Mouse (Mus musculus): ENCODE measurements around the gene Rrad. TPM values are rescaled to one million over a fixed set of nuclear protein-coding genes. Genes with fewer than 3 reads are reported as not detected.
"Not testable (repeated sequence)": the region's sequence is repeated elsewhere in the genome, so short reads cannot be mapped to it uniquely, and the experiment has no call there.

Gene Rrad
- polyA plus RNA-seq (2016; fragmentation: Nextera tagmentation; extraction: Ambion mirVana): 0.79 and 1.2 TPM in 2 replicates

DNA sequence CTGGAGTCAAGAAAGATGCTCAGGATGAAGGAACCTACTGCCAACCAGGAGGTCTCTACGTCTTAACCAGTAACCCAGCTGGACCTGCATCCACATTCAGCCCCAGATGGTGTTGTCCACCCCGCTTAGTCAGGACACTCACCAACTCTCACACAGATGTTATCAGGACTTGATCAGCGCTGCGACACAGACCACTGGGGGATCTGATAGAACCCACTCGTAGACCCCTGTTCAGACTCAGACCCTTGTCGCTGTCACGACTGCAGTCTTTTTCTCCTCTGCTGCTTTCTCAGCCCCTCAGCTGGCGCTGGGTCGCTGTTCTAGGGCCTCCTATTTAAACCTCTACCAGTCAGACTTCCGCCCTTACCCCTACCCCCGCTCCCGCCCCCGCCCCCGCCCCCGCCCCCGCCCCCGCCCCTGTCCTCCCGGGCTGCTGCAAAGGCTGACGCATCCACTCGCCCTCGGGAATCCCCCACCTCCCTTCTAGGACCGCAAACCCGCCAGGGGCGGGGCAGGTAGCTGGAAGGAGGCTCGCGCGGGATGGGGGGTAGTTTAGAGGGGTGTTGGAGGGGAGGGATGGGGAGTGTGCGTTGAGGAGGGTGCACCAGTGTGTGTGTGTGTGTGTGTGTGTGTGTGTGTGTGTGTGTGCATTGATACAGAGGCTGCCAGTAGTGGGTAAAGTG lies at the start of gene Rrad:
Gene Rrad (minus strand): TSS at position 347 of the 683 bp plus-strand sequence.
- Histone ChIP-seq H3K36me3 (peaks cover 5% of the 10 kb centered on the region), H3K9ac (no peak within 1 kb of the TSS; the same call in 1 of the 2 replicates), H3K4me1 (peaks cover 22% of the 10 kb centered on the region), H3K9me3 (replicated peaks) (no peaks in the 10 kb centered on the region), H3K27ac (no peak within 1 kb of the TSS), H3K4me2 (peak within 1 kb of the TSS; percentile 62), H3K27me3 (replicated peaks) (peaks cover 37% of the 10 kb centered on the region), H3K4me3 (peak within 1 kb of the TSS; percentile 38)
- peak; percentile 22; the same call in 1 of the 2 replicates for ATAC-seq
- WGBS (ENCODE audit: insufficient replicate concordance): 2% methylated on average over 26 of the region's 28 CpGs

DNA sequence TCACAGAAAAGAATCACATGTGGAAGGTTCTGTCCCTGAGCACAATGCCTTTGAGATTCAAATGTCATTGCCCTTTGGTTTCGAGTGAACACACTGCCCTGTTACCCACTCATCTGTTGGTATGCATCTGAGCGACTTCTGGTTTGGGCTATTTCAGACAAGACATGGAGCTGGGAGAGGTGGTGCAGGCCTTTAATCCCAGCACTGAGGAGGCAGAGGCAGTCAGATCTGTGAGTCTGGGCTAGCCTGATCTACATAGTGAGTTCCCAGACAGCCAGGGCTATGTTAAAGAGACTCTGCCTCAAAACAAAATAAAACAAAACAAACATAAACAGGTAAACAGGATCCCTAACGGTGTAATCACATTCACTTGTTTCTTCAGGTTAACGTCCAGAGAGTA lies 24.5 kb upstream of the Rrad start:
- H3K9me3 ChIP-seq (replicated peaks): no peaks in the 10 kb centered on the region
- H3K9ac ChIP-seq: no peak overlapping the region
- H3K27me3 ChIP-seq (replicated peaks): no peaks in the 10 kb centered on the region; the same call in 1 of the 2 replicates
- H3K4me1 ChIP-seq: no peaks in the 10 kb centered on the region
- H3K4me3 ChIP-seq: no peak overlapping the region
- no peaks in the 10 kb centered on the region for H3K36me3 ChIP-seq
- WGBS (ENCODE audit: insufficient replicate concordance): 66% methylated on average over 4 of the region's 4 CpGs
- no peak for ATAC-seq
- H3K27ac ChIP-seq: no peak overlapping the region
- no peak overlapping the region for H3K4me2 ChIP-seq

GRCm38 (mm10) chr8:104654984-104655383 lies 23.9 kb upstream of the Rrad start:
- H3K4me2 ChIP-seq: no peak overlapping the region
- peak; percentile 44; the same call in 1 of the 2 replicates for ATAC-seq
- 5% methylated on average over 3 of the region's 3 CpGs for WGBS (ENCODE audit: insufficient replicate concordance)

DNA sequence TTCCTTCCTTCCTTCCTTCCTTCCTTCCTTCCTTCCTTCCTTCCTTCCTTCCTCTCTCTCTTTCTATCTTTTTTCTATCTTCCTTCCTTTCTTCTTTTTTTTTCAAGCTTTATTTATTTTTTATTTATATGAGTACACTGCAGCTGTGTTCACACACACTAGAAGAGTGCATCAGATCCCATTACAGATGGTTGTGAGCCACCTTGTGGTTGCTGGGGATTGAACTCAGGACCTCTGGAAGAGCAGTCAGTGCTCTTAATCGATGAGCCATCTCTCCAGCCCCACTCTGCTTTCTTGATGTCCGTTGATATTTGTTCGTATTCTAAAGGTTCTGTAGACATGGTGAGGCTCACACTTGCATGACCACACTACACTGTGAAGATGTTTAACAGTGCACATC lies 13.1 kb upstream of the Rrad start:
- not testable (repeated sequence) for ATAC-seq; H3K27ac ChIP-seq; H3K9ac ChIP-seq; H3K9me3 ChIP-seq (replicated peaks); H3K4me3 ChIP-seq; H3K36me3 ChIP-seq; H3K4me2 ChIP-seq; H3K27me3 ChIP-seq (replicated peaks)
- WGBS (ENCODE audit: insufficient replicate concordance): 51% methylated on average over 3 of the region's 3 CpGs
- H3K4me1 ChIP-seq: peaks cover 29% of the 10 kb centered on the region

More at GRCm38 (mm10) chr8:104654984-104655383, 23.9 kb upstream of the Rrad start:
- Histone ChIP-seq H3K27me3 (replicated peaks) (no peaks in the 10 kb centered on the region; the same call in 1 of the 2 replicates), H3K9me3 (replicated peaks) (no peaks in the 10 kb centered on the region), H3K4me3 (no peak overlapping the region), H3K4me1 (no peaks in the 10 kb centered on the region), H3K27ac (no peak overlapping the region), H3K9ac (no peak overlapping the region), H3K36me3 (no peaks in the 10 kb centered on the region)

DNA sequence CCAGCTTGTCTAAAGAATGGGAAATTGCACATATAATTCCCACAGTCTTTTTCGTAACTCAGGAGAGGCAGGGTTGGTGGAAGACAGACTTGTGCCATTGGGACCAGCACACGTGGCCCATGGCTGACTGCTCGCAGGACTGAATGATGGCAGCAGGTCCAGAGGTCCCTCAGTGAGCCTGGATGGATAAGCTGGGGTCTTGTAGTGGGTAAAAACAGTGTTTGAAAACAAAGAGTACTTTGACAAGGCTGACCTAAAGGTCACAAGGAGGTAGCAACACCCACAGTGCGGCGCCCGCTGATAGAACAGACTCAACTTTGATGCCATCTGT lies 11.2 kb upstream of the Rrad start:
- Histone ChIP-seq H3K9ac (peak overlapping the region; percentile 82), H3K4me2 (peak overlapping the region; percentile 89), H3K36me3 (peaks cover 27% of the 10 kb centered on the region), H3K27me3 (replicated peaks) (no peaks in the 10 kb centered on the region), H3K4me1 (peaks cover 35% of the 10 kb centered on the region), H3K4me3 (peak overlapping the region; percentile 89), H3K9me3 (replicated peaks) (no peaks in the 10 kb centered on the region), H3K27ac (peak overlapping the region; percentile 42)
- 83% methylated on average over 6 of the region's 6 CpGs for WGBS (ENCODE audit: insufficient replicate concordance)
- no peak for ATAC-seq

- Histone ChIP-seq H3K27ac (peak within 1 kb of the TSS; percentile 42), H3K27me3 (replicated peaks) (no peaks in the 10 kb centered on the region), H3K4me1 (peaks cover 35% of the 10 kb centered on the region), H3K9me3 (replicated peaks) (no peaks in the 10 kb centered on the region), H3K4me2 (peak within 1 kb of the TSS; percentile 89), H3K36me3 (peaks cover 27% of the 10 kb centered on the region), H3K4me3 (peak within 1 kb of the TSS; percentile 89), H3K9ac (peak within 1 kb of the TSS; percentile 82)
- peak; percentile 94 for ATAC-seq
- under 1% methylated on average over 66 of the region's 66 CpGs for WGBS (ENCODE audit: insufficient replicate concordance)
Measured at GRCm38 (mm10) chr8:104641426-104642323, 10.5 kb upstream of the Rrad start, which contains the start of gene Ciao2b. Ciao2b (minus strand) TSS chr8:104641965.

- Histone ChIP-seq H3K9me3 (replicated peaks) (no peaks in the 10 kb centered on the region), H3K4me3 (peak overlapping the region; percentile 89), H3K9ac (peak overlapping the region; percentile 82), H3K4me2 (peak overlapping the region; percentile 89), H3K27me3 (replicated peaks) (no peaks in the 10 kb centered on the region), H3K4me1 (peaks cover 35% of the 10 kb centered on the region), H3K36me3 (peaks cover 27% of the 10 kb centered on the region), H3K27ac (peak overlapping the region; percentile 42)
- WGBS (ENCODE audit: insufficient replicate concordance): 6% methylated on average over 25 of the region's 25 CpGs
- peak; percentile 1; the same call in 1 of the 2 replicates for ATAC-seq
Measured at GRCm38 (mm10) chr8:104640831-104641370, 9.8 kb upstream of the Rrad start.

DNA sequence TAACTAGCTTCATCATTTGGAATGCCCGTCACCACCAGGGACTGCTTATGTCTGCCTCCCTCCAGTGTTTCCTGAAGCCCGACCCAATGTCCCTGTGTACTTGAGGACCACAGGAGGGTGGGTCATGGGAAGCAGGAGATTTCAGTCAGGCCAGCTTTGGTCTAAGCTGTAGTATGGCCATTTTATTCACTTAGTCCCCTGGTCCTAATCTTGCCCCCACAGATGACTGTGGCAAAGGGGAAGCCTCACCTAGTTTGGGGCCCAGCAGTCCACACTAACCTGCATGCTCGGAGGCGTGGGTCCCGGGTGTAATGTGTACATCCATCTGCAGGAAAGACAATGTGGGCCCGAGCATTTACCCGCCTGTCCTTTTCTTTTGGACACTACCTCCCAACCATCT lies 9.1 kb upstream of the Rrad start:
- ATAC-seq: no peak
- Histone ChIP-seq H3K9me3 (replicated peaks) (no peaks in the 10 kb centered on the region), H3K27ac (no peak overlapping the region), H3K4me1 (peaks cover 35% of the 10 kb centered on the region), H3K4me2 (peak overlapping the region; percentile 89), H3K27me3 (replicated peaks) (no peaks in the 10 kb centered on the region), H3K36me3 (peaks cover 31% of the 10 kb centered on the region), H3K4me3 (peak overlapping the region; percentile 89), H3K9ac (peak overlapping the region; percentile 82)
- WGBS (ENCODE audit: insufficient replicate concordance): 70% methylated on average over 7 of the region's 7 CpGs

- no peak overlapping the region for H3K27ac ChIP-seq
- ATAC-seq: no peak
- no peaks in the 10 kb centered on the region for H3K27me3 ChIP-seq (replicated peaks)
- 75% methylated on average over 6 of the region's 6 CpGs for WGBS (ENCODE audit: insufficient replicate concordance)
- peaks cover 32% of the 10 kb centered on the region for H3K36me3 ChIP-seq
- H3K4me2 ChIP-seq: no peak overlapping the region
- H3K9me3 ChIP-seq (replicated peaks): no peaks in the 10 kb centered on the region
- no peak overlapping the region for H3K4me3 ChIP-seq
- peaks cover 35% of the 10 kb centered on the region for H3K4me1 ChIP-seq
- H3K9ac ChIP-seq: no peak overlapping the region
Measured at GRCm38 (mm10) chr8:104638010-104638409, 6.9 kb upstream of the Rrad start.

DNA sequence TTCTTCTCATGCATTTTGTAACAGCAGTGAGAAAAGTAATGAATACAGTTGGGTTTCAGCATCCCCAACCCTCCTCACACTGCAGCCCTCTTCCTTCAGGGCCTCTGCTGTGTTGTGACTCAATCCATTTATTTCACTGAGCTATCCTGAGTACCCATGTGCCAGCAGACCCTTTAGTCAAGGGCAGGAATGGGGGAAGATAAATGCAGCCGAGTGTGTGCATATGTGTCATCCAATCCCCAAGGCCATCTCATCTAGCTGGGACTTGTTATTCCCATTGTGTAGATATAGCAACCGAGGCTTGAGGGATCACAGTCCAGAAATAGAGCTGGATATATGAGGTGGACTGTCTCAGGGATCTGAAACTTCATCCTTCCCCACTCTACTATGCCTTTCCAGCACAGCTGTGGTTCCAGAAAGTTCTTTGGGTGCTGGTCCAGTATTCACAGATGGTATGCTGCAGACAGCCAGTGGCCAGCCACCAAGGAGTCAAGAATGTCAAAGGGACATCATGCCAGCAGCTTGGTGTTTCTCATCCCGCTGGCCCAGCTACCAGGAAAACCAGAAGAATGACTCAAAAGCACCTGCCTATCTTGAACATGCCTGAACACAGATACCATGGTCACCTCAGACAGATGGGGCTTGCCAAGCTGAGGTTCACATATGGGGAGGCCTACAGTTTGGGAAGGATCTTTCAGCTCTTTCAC lies 4.0 kb upstream of the Rrad start:
- no peaks in the 10 kb centered on the region for H3K9me3 ChIP-seq (replicated peaks)
- H3K4me2 ChIP-seq: no peak overlapping the region
- H3K9ac ChIP-seq: no peak overlapping the region
- WGBS (ENCODE audit: insufficient replicate concordance): 66% methylated on average over 3 of the region's 3 CpGs
- peaks cover 25% of the 10 kb centered on the region for H3K27me3 ChIP-seq (replicated peaks)
- ATAC-seq: no peak
- peaks cover 32% of the 10 kb centered on the region for H3K36me3 ChIP-seq
- no peak overlapping the region for H3K27ac ChIP-seq
- H3K4me3 ChIP-seq: no peak overlapping the region
- H3K4me1 ChIP-seq: peaks cover 28% of the 10 kb centered on the region

GRCm38 (mm10) chr8:104633156-104633744 lies 2.1 kb upstream of the Rrad start:
- Histone ChIP-seq H3K4me2 (no peak overlapping the region), H3K27ac (no peak overlapping the region), H3K9ac (no peak overlapping the region), H3K4me3 (no peak overlapping the region), H3K4me1 (peaks cover 22% of the 10 kb centered on the region), H3K36me3 (peaks cover 13% of the 10 kb centered on the region), H3K27me3 (replicated peaks) (peaks cover 37% of the 10 kb centered on the region), H3K9me3 (replicated peaks) (no peaks in the 10 kb centered on the region)
- 53% methylated on average over 9 of the region's 9 CpGs for WGBS (ENCODE audit: insufficient replicate concordance)
- no peak for ATAC-seq

Measured in liver, embryonic 12.5 days (tissue).